Mouse (Mus musculus) urinary bladder, postnatal 10 days (tissue): Measurements from ENCODE around the gene Sft2d1.

Source experiments
- DNase-seq: peaks from one replicate; pipeline ENCODE4 v3.0.0; 2022; ENCODE audit warnings: low spot score

The Sft2d1 gene

GRCm38 (mm10) chr17:8361281-8362103 is 50.6 kb downstream of the Sft2d1 start:
- DNase-seq = no peak

GRCm38 (mm10) chr17:8367514-8368480 is 56.9 kb downstream of the Sft2d1 start:
- no peak for DNase-seq

- no peak for DNase-seq
Measured at GRCm38 (mm10) chr17:8368570-8368969, 57.7 kb downstream of the Sft2d1 start.

GRCm38 (mm10) chr17:8369171-8369570 is 58.3 kb downstream of the Sft2d1 start:
- DNase-seq = no peak

- DNase-seq = no peak
Measured at GRCm38 (mm10) chr17:8370634-8371229, 59.8 kb downstream of the Sft2d1 start.

GRCm38 (mm10) chr17:8371834-8372233 is 60.9 kb downstream of the Sft2d1 start:
- no peak for DNase-seq

- DNase-seq = peak; percentile 36
Measured at GRCm38 (mm10) chr17:8372286-8373046, 61.6 kb downstream of the Sft2d1 start.
